Mouse (Mus musculus) myocyte (in vitro differentiated cells): ENCODE results near the gene Selenow. TPM values are rescaled to one million over a fixed set of nuclear protein-coding genes. Genes with fewer than 3 reads are reported as not detected.
A peak's percentile ranks its signal among the peaks of the same experiment; 100 is the strongest.

ENCODE experiments used
- H3K27me3 ChIP-seq: one replicate; pipeline ENCODE4 v1.6.1; 2011; ENCODE audit not compliant: control insufficient read depth, insufficient read depth, insufficient read length
- H3K36me3 ChIP-seq: one replicate; pipeline ENCODE4 v1.6.1; 2011; ENCODE audit not compliant: control insufficient read depth, insufficient read depth
- H3K4me2 ChIP-seq: one replicate; pipeline ENCODE4 v1.6.1; 2011; ENCODE audit warnings: low read depth, control low read depth
- H3K4me3 ChIP-seq: one replicate; pipeline ENCODE4 v1.5.1; 2011; ENCODE audit warnings: mild to moderate bottlenecking, control low read depth, moderate library complexity
- H3K79me2 ChIP-seq: one replicate; pipeline ENCODE4 v1.6.1; 2011; ENCODE audit not compliant: control insufficient read depth, insufficient read depth
- H3ac ChIP-seq: one replicate; pipeline ENCODE4 v1.6.1; 2011; ENCODE audit not compliant: control insufficient read depth, insufficient read length
- CEBPB ChIP-seq: IDR thresholded peaks from 2 replicates; pipeline ENCODE4 v1.6.1; 2011; ENCODE audit warnings: mild to moderate bottlenecking, moderate library complexity; ENCODE audit not compliant: poor library complexity, insufficient read depth, severe bottlenecking
- E2F4 ChIP-seq: IDR thresholded peaks from one replicate; pipeline ENCODE4 v1.6.1; 2011; ENCODE audit warnings: mild to moderate bottlenecking, control low read depth, moderate library complexity; ENCODE audit not compliant: insufficient read depth
- MAX ChIP-seq: IDR thresholded peaks from one replicate; pipeline ENCODE4 v1.6.1; 2011; ENCODE audit warnings: low read depth, mild to moderate bottlenecking, control low read depth
- MYOD1 ChIP-seq, 3 experiments: IDR thresholded peaks; one replicate each; pipeline ENCODE4 v1.6.1; 2011; ENCODE audit warnings: control low read depth in 2 of 3, low read depth in 2 of 3, mild to moderate bottlenecking in 2 of 3, moderate library complexity in 1 of 3; ENCODE audit not compliant: insufficient read length in 2 of 3, control insufficient read depth in 1 of 3
- MYOG ChIP-seq, 3 experiments: IDR thresholded peaks; one replicate each; pipeline ENCODE4 v1.6.1; 2011; ENCODE audit warnings: control low read depth in 2 of 3, low read depth in 2 of 3, mild to moderate bottlenecking in 2 of 3; ENCODE audit not compliant: insufficient read length in 2 of 3, control insufficient read depth in 1 of 3, insufficient read depth in 1 of 3
- POLR2A ChIP-seq: IDR thresholded peaks from one replicate; pipeline ENCODE4 v1.6.1; 2011; ENCODE audit warnings: low read depth, mild to moderate bottlenecking, control low read depth, moderate library complexity; ENCODE audit not compliant: insufficient read length
- POLR2AphosphoS2 ChIP-seq: IDR thresholded peaks from one replicate; pipeline ENCODE4 v1.6.1; 2011; ENCODE audit warnings: low read depth, control low read depth; ENCODE audit not compliant: insufficient read length
- REST ChIP-seq: IDR thresholded peaks from one replicate; pipeline ENCODE4 v1.6.1; 2011; ENCODE audit warnings: mild to moderate bottlenecking, control low read depth, moderate library complexity; ENCODE audit not compliant: insufficient read depth, insufficient read length
- SRF ChIP-seq: IDR thresholded peaks from one replicate; pipeline ENCODE4 v1.6.1; 2011; ENCODE audit warnings: low read depth; ENCODE audit not compliant: control insufficient read depth, insufficient read length
- TCF12 ChIP-seq: IDR thresholded peaks from one replicate; pipeline ENCODE4 v1.6.1; 2011; ENCODE audit warnings: mild to moderate bottlenecking, control low read depth; ENCODE audit not compliant: poor library complexity, insufficient read depth, severe bottlenecking
- TCF3 ChIP-seq: IDR thresholded peaks from one replicate; pipeline ENCODE4 v1.6.1; 2011; ENCODE audit warnings: low read depth, control low read depth; ENCODE audit not compliant: insufficient read length
- USF1 ChIP-seq: IDR thresholded peaks from one replicate; pipeline ENCODE4 v1.6.1; 2011; ENCODE audit warnings: low read depth, mild to moderate bottlenecking, control low read depth, moderate library complexity
- polyA plus RNA-seq: library from polyadenylated mRNA; unstranded; fragments of >200 nt; fragmentation: generic; extraction: Trizol; gene quantifications from one replicate; pipeline ENCODE4 v1.2.1, GENCODE M21; 2012; ENCODE audit warnings: missing spikeins

Gene Selenow
- polyA plus RNA-seq, 1 experiment, result 507 TPM

GRCm38 (mm10) chr7:15938621-15939020, 16.4 kb upstream of the Selenow start:
- TF ChIP-seq TCF3 (no peak), REST (no peak), POLR2AphosphoS2 (no peak)
- peaks cover 5% of the 10 kb centered on the region for H3K79me2 ChIP-seq
- H3K27me3 ChIP-seq, result no peaks in the 10 kb centered on the region
- H3K36me3 ChIP-seq, result peaks cover 31% of the 10 kb centered on the region
- no peak overlapping the region for H3K4me3 ChIP-seq
- no peak overlapping the region for H3K4me2 ChIP-seq
- H3ac ChIP-seq, result no peak overlapping the region

DNA sequence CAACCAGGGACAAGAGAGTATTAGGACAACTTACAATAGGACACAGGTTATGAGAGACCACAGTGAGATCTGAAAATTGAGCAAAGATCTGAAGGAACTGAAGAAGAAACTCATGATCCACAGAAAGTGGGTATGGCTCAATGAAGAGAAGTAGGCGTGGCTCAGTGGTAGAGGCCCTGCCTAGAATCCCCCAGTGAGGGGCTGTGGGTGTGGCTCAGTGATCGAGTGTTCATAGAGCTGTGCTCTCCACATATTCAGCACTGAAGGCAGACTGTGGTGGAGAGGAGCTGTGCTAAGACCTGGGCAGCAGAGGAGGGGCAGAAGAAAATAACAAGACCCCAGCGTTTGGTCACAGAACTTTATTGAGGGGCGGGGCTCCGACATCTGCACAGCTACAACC, 15.3 kb upstream of the Selenow start:
- Histone ChIP-seq H3K36me3 (peaks cover 31% of the 10 kb centered on the region), H3ac (no peak overlapping the region), H3K79me2 (no peaks in the 10 kb centered on the region), H3K4me2 (no peak overlapping the region), H3K27me3 (no peaks in the 10 kb centered on the region), H3K4me3 (no peak overlapping the region)
- TF ChIP-seq MYOG (IDR thresholded peaks at IDR 0.05; ENCODE audit: control insufficient read depth in 1 of 3, insufficient read depth in 1 of 3, insufficient read length in 2 of 3, low read depth in 2 of 3), result no peak
- no peak for TF ChIP-seq E2F4

DNA sequence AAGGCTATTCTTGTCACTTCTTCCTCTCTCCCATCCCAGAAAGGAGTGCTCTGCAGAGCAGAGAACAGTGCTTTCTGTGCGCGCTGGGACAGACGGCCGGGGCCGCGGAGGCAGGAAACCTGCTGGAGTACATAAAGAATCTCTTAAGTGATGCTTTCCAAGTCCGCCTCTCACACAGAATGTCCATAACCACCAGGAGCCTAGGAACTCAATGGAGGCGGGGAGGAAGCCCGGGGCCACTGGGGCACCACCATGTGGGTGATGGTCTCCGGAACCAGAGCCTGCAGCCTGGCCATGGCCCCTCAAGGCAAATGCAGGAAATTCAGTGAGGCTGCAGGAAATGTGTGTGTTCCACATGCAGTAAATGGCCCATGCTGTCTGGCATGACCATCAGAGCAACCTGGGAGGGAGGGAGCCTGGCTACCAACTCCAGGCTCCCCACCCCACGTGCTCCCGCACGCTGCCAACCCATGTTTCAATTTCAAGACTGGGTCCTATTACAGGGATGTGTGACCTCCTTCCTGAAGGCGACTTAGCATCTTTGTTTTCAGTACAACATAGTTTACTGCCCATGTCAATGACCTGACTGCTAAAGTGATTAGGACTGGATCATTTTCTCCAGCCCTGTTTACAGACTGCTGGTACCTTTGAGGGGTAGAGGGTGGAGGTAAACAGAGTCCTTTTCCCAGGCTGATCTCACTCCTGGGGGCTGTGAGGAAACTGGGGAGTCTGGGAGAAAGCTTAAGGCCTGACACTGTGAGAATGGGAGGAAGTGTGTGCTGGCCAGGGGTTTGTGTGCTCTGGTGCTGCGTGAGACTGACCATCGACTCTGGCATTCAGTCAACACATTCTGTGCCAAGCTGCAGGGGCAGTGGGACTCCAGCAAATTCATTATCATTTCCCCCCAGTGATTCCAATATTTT, 11.5 kb upstream of the Selenow start:
- TF ChIP-seq REST (no peak), POLR2AphosphoS2 (no peak), USF1 (no peak), POLR2A (no peak), TCF3 (no peak), MYOG (IDR thresholded peaks at IDR 0.05; ENCODE audit: control insufficient read depth in 1 of 3, insufficient read depth in 1 of 3, insufficient read length in 2 of 3, low read depth in 2 of 3) (no peak), SRF (no peak), MYOD1 (IDR thresholded peaks at IDR 0.05; ENCODE audit: control insufficient read depth in 1 of 3, insufficient read length in 2 of 3, low read depth in 2 of 3) (no peak), TCF12 (no peak), MAX (no peak), E2F4 (no peak), CEBPB (no peak)
- Histone ChIP-seq H3ac (no peak overlapping the region), H3K36me3 (peaks cover 20% of the 10 kb centered on the region), H3K79me2 (no peaks in the 10 kb centered on the region), H3K4me2 (no peak overlapping the region), H3K4me3 (no peak overlapping the region), H3K27me3 (no peaks in the 10 kb centered on the region)

- H3K36me3 ChIP-seq, result peaks cover 1% of the 10 kb centered on the region
These were observed 9.4 kb upstream of the Selenow start for GRCm38 (mm10) chr7:15931635-15932034.

GRCm38 (mm10) chr7:15930543-15930942, 8.3 kb upstream of the Selenow start:
- no peak overlapping the region for H3K4me3 ChIP-seq
- H3K4me2 ChIP-seq, result no peak overlapping the region
- TF ChIP-seq MYOD1 (IDR thresholded peaks at IDR 0.05; ENCODE audit: control insufficient read depth in 1 of 3, insufficient read length in 2 of 3, low read depth in 2 of 3), result no peak
- TF ChIP-seq USF1, result peak; percentile 45
- no peaks in the 10 kb centered on the region for H3K36me3 ChIP-seq
- no peaks in the 10 kb centered on the region for H3K27me3 ChIP-seq
- no peaks in the 10 kb centered on the region for H3K79me2 ChIP-seq
- no peak overlapping the region for H3ac ChIP-seq

More at GRCm38 (mm10) chr7:15931635-15932034, 9.4 kb upstream of the Selenow start:
- H3K4me2 ChIP-seq, result peak overlapping the region; percentile 56
- no peak overlapping the region for H3K4me3 ChIP-seq
- no peaks in the 10 kb centered on the region for H3K79me2 ChIP-seq
- no peak overlapping the region for H3ac ChIP-seq
- TF ChIP-seq CEBPB (no peak), POLR2A (no peak), TCF12 (no peak), MAX (no peak), REST (no peak)
- H3K27me3 ChIP-seq, result no peaks in the 10 kb centered on the region

DNA sequence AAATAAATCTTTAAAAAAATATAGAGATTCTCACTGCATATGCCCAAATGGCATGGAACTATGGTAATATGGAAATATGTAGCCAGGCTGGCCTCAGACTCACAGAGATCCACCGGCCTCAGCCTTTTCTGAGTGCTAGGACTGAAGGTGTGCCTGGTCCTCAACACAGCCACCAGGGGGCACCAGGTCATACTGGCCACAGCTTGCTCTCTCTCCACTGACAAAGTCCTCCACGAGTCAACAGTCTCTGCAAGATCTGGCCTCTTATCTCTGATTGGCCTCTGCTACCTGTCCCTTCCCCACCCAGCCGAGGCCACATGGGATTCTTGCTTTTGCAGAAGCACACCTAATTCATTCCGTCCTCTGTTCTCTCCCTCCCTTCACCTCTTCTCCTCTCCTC, 7.7 kb upstream of the Selenow start:
- TF ChIP-seq E2F4 (no peak), TCF12 (no peak), MYOD1 (IDR thresholded peaks at IDR 0.05; ENCODE audit: control insufficient read depth in 1 of 3, insufficient read length in 2 of 3, low read depth in 2 of 3) (no peak), POLR2AphosphoS2 (no peak), MAX (no peak), USF1 (no peak), MYOG (IDR thresholded peaks at IDR 0.05; ENCODE audit: control insufficient read depth in 1 of 3, insufficient read depth in 1 of 3, insufficient read length in 2 of 3, low read depth in 2 of 3) (no peak), CEBPB (no peak), TCF3 (no peak), REST (no peak)
- H3K79me2 ChIP-seq, result no peaks in the 10 kb centered on the region

More for the DNA sequence above, 7.7 kb upstream of the Selenow start:
- Histone ChIP-seq H3ac (no peak overlapping the region), H3K36me3 (no peaks in the 10 kb centered on the region), H3K27me3 (no peaks in the 10 kb centered on the region), H3K4me2 (no peak overlapping the region), H3K4me3 (no peak overlapping the region)
